Mouse (Mus musculus): ENCODE results near the gene Cped1. TPM values are rescaled to one million over a fixed set of nuclear protein-coding genes. Genes with fewer than 3 reads are reported as not detected.
"Not testable (repeated sequence)": the region's sequence is repeated elsewhere in the genome, so short reads cannot be mapped to it uniquely, and the experiment has no call there.

Cped1 gene
- total and polyA plus RNA-seq, 3 experiments = 6.9 to 23.3 (median 23.0) TPM

GRCm38 (mm10) chr6:22122080-22122479 lies 136.4 kb downstream of the Cped1 start:
- peak in 1 of 2 experiments; percentile 9 for DNase-seq
- H3K36me3 ChIP-seq (ENCODE audit: control insufficient read depth, insufficient read depth, low read length) = no peaks in the 10 kb centered on the region; the same call in 1 of the 2 replicates
- intact Hi-C loops (cut with DNase I) = loop anchor here (5.0 to 10.0 kb wide), 2 partner anchors 203 to 370 kb away; no protein-coding TSS in a partner anchor
- H3K9ac ChIP-seq (ENCODE audit: low read depth, low read length) = no peak overlapping the region
- WGBS = 39% methylated on average over 12 of the region's 12 CpGs
- no peak overlapping the region for H3K4me3 ChIP-seq
- no peaks in the 10 kb centered on the region for H3K79me2 ChIP-seq (replicated peaks; ENCODE audit: control insufficient read depth, insufficient read depth, low read length)
- no peaks in the 10 kb centered on the region for H3K4me1 ChIP-seq (ENCODE audit: control insufficient read depth, insufficient read depth, low read length)
- no peaks in the 10 kb centered on the region for H3K27me3 ChIP-seq (ENCODE audit: control insufficient read depth, insufficient read depth, low read length)
- TF ChIP-seq EP300 (IDR thresholded peaks at IDR 0.05; ENCODE audit: insufficient read depth, low read depth, low read length) = no peak
- no peak for TF ChIP-seq POLR2A (IDR thresholded peaks at IDR 0.05; ENCODE audit: insufficient read depth, low read depth, low read length)
- peak; percentile 86 for TF ChIP-seq CTCF (IDR thresholded peaks at IDR 0.05)
- H3K27ac ChIP-seq = no peak overlapping the region

GRCm38 (mm10) chr6:22122693-22123092 lies 137.0 kb downstream of the Cped1 start:
- no peaks in the 10 kb centered on the region; the same call in 1 of the 2 replicates for H3K36me3 ChIP-seq (ENCODE audit: control insufficient read depth, insufficient read depth, low read length)
- H3K79me2 ChIP-seq (replicated peaks; ENCODE audit: control insufficient read depth, insufficient read depth, low read length) = no peaks in the 10 kb centered on the region
- no peaks in the 10 kb centered on the region for H3K4me1 ChIP-seq (ENCODE audit: control insufficient read depth, insufficient read depth, low read length)
- intact Hi-C loops (cut with DNase I) = loop anchor here (5.0 to 10.0 kb wide), 2 partner anchors 202 to 370 kb away; no protein-coding TSS in a partner anchor
- H3K27me3 ChIP-seq (ENCODE audit: control insufficient read depth, insufficient read depth, low read length) = no peaks in the 10 kb centered on the region
- TF ChIP-seq EP300 (IDR thresholded peaks at IDR 0.05; ENCODE audit: insufficient read depth, low read depth, low read length) = no peak
- TF ChIP-seq CTCF (IDR thresholded peaks at IDR 0.05) = no peak
- 81% methylated on average over 1 of the region's 1 CpGs for WGBS
- no peak overlapping the region for H3K4me3 ChIP-seq
- no peak overlapping the region for H3K9ac ChIP-seq (ENCODE audit: low read depth, low read length)
- no peak overlapping the region for H3K27ac ChIP-seq
- DNase-seq = no peak

- 46% methylated on average over 3 of the region's 3 CpGs for WGBS
- Histone ChIP-seq H3K4me3 (no peak overlapping the region), H3K27me3 (ENCODE audit: control insufficient read depth, insufficient read depth, low read length) (no peaks in the 10 kb centered on the region), H3K36me3 (ENCODE audit: control insufficient read depth, insufficient read depth, low read length) (no peaks in the 10 kb centered on the region; the same call in 1 of the 2 replicates), H3K27ac (no peak overlapping the region), H3K79me2 (replicated peaks; ENCODE audit: control insufficient read depth, insufficient read depth, low read length) (no peaks in the 10 kb centered on the region), H3K9ac (ENCODE audit: low read depth, low read length) (no peak overlapping the region), H3K4me1 (ENCODE audit: control insufficient read depth, insufficient read depth, low read length) (no peaks in the 10 kb centered on the region)
- intact Hi-C loops (cut with DNase I) = loop anchor here (5.0 to 10.0 kb wide), 2 partner anchors 201 to 369 kb away; no protein-coding TSS in a partner anchor
- DNase-seq = no peak
- TF ChIP-seq EP300 (IDR thresholded peaks at IDR 0.05; ENCODE audit: insufficient read depth, low read depth, low read length) (no peak), CTCF (IDR thresholded peaks at IDR 0.05) (no peak), POLR2A (IDR thresholded peaks at IDR 0.05; ENCODE audit: insufficient read depth, low read depth, low read length) (no peak)
Measured at GRCm38 (mm10) chr6:22123332-22123731, 137.6 kb downstream of the Cped1 start.

GRCm38 (mm10) chr6:22124575-22125330 lies 139.0 kb downstream of the Cped1 start:
- H3K4me1 ChIP-seq (ENCODE audit: control insufficient read depth, insufficient read depth, low read length); H3K27ac ChIP-seq; H3K36me3 ChIP-seq (ENCODE audit: control insufficient read depth, insufficient read depth, low read length); H3K9ac ChIP-seq (ENCODE audit: low read depth, low read length); H3K79me2 ChIP-seq (replicated peaks; ENCODE audit: control insufficient read depth, insufficient read depth, low read length); DNase-seq; H3K4me3 ChIP-seq; H3K27me3 ChIP-seq (ENCODE audit: control insufficient read depth, insufficient read depth, low read length): not testable (repeated sequence)
- intact Hi-C loops (cut with DNase I) = loop anchor here (5.0 to 10.0 kb wide), 2 partner anchors 200 to 368 kb away; no protein-coding TSS in a partner anchor
- WGBS = 69% methylated on average over 24 of the region's 31 CpGs

GRCm38 (mm10) chr6:22135038-22135631 lies 149.4 kb downstream of the Cped1 start:
- Histone ChIP-seq H3K4me3 (no peak overlapping the region), H3K79me2 (replicated peaks; ENCODE audit: control insufficient read depth, insufficient read depth, low read length) (no peaks in the 10 kb centered on the region), H3K27me3 (ENCODE audit: control insufficient read depth, insufficient read depth, low read length) (no peaks in the 10 kb centered on the region), H3K9ac (ENCODE audit: low read depth, low read length) (no peak overlapping the region), H3K27ac (no peak overlapping the region), H3K36me3 (ENCODE audit: control insufficient read depth, insufficient read depth, low read length) (no peaks in the 10 kb centered on the region), H3K4me1 (ENCODE audit: control insufficient read depth, insufficient read depth, low read length) (no peaks in the 10 kb centered on the region)
- 71% methylated on average over 10 of the region's 10 CpGs for WGBS
- no peak for TF ChIP-seq EP300 (IDR thresholded peaks at IDR 0.05; ENCODE audit: insufficient read depth, low read depth, low read length)
- TF ChIP-seq CTCF (IDR thresholded peaks at IDR 0.05) = no peak
- no peak for TF ChIP-seq POLR2A (IDR thresholded peaks at IDR 0.05; ENCODE audit: insufficient read depth, low read depth, low read length)
- DNase-seq = no peak
- intact Hi-C loops (cut with DNase I) = no loop called here

- intact Hi-C loops (cut with DNase I) = no loop called here
- no peak overlapping the region for H3K9ac ChIP-seq (ENCODE audit: low read depth, low read length)
Measured at GRCm38 (mm10) chr6:22136805-22137204, 151.1 kb downstream of the Cped1 start.

More at GRCm38 (mm10) chr6:22136805-22137204, 151.1 kb downstream of the Cped1 start:
- H3K4me1 ChIP-seq (ENCODE audit: control insufficient read depth, insufficient read depth, low read length) = no peaks in the 10 kb centered on the region
- no peaks in the 10 kb centered on the region for H3K36me3 ChIP-seq (ENCODE audit: control insufficient read depth, insufficient read depth, low read length)
- H3K27me3 ChIP-seq (ENCODE audit: control insufficient read depth, insufficient read depth, low read length) = no peaks in the 10 kb centered on the region
- 71% methylated on average over 10 of the region's 10 CpGs for WGBS
- H3K79me2 ChIP-seq (replicated peaks; ENCODE audit: control insufficient read depth, insufficient read depth, low read length) = no peaks in the 10 kb centered on the region
- H3K27ac ChIP-seq = no peak overlapping the region
- no peak for DNase-seq
- no peak for TF ChIP-seq EP300 (IDR thresholded peaks at IDR 0.05; ENCODE audit: insufficient read depth, low read depth, low read length)
- TF ChIP-seq POLR2A (IDR thresholded peaks at IDR 0.05; ENCODE audit: insufficient read depth, low read depth, low read length) = no peak
- no peak for TF ChIP-seq CTCF (IDR thresholded peaks at IDR 0.05)
- no peak overlapping the region for H3K4me3 ChIP-seq

All from heart, adult 2 months (tissue).